Mouse (Mus musculus) midbrain, embryonic 15.5 days (tissue): Measurements from ENCODE around the gene Osgin1. TPM values are rescaled to one million over a fixed set of nuclear protein-coding genes. Genes with fewer than 3 reads are reported as not detected.

ENCODE experiments used
- polyA plus RNA-seq: library from polyadenylated mRNA; unstranded; fragments of >200 nt; fragmentation: Nextera tagmentation; extraction: Ambion mirVana; gene quantifications from 2 replicates; pipeline ENCODE4 v1.2.1, GENCODE M21; 2015

The Osgin1 gene
- polyA plus RNA-seq, 1 experiment from 2014 or later: 0.34 TPM

Other genes starting within 250 kb of the Osgin1 start
- gene Hsbp1, start 89.6 kb upstream of the Osgin1 start, polyA plus RNA-seq: 773 and 776 TPM in 2 replicates
- gene Mlycd, start 39.2 kb upstream of the Osgin1 start, polyA plus RNA-seq: 16.2 and 17.8 TPM in 2 replicates
- gene Necab2, start 12.6 kb downstream of the Osgin1 start, polyA plus RNA-seq: 53.0 and 60.5 TPM in 2 replicates
- gene Slc38a8, start 67.6 kb downstream of the Osgin1 start, polyA plus RNA-seq: 0.13 TPM in 1 of 2 replicates, not detected in the other
- 59.5 and 61.1 TPM in 2 replicates for gene Mbtps1, start 124.6 kb downstream of the Osgin1 start, polyA plus RNA-seq
- 212 and 213 TPM in 2 replicates for gene Hsdl1, start 141.1 kb downstream of the Osgin1 start, polyA plus RNA-seq
- gene Dnaaf1, start 141.1 kb downstream of the Osgin1 start, polyA plus RNA-seq: 0.54 and 0.55 TPM in 2 replicates
- 16.6 and 17.7 TPM in 2 replicates for gene Taf1c, start 171.1 kb downstream of the Osgin1 start, polyA plus RNA-seq
- 0.23 and 0.31 TPM in 2 replicates for gene Adad2, start 178.6 kb downstream of the Osgin1 start, polyA plus RNA-seq
- gene Kcng4, start 201.6 kb downstream of the Osgin1 start, polyA plus RNA-seq: 0.14 and 0.33 TPM in 2 replicates
- 4.6 and 7.1 TPM in 2 replicates for gene Wfdc1, start 232.2 kb downstream of the Osgin1 start, polyA plus RNA-seq